Mouse (Mus musculus): ENCODE results near the gene Ramp2. TPM values are rescaled to one million over a fixed set of nuclear protein-coding genes. Genes with fewer than 3 reads are reported as not detected.

Gene Ramp2
- total RNA-seq (2022), result 10 to 100 TPM; 32.9 to 51.1 (median 37.6) TPM

GRCm38 (mm10) chr11:101245855-101246701 lies at the start of gene Ramp2:
TSS of gene Ramp2 (plus strand) at chr11:101246028.
- no peak for DNase-seq (ENCODE audit: low spot score in 2 of 2)

GRCm38 (mm10) chr11:101196175-101196574 lies 49.7 kb upstream of the Ramp2 start:
- DNase-seq (ENCODE audit: low spot score in 2 of 2), result no peak

GRCm38 (mm10) chr11:101199555-101199954 lies 46.3 kb upstream of the Ramp2 start:
- DNase-seq (ENCODE audit: low spot score in 2 of 2), result no peak

GRCm38 (mm10) chr11:101200986-101201385 lies 44.8 kb upstream of the Ramp2 start:
- no peak for DNase-seq (ENCODE audit: low spot score in 2 of 2)

GRCm38 (mm10) chr11:101211970-101212369 lies 33.9 kb upstream of the Ramp2 start:
- no peak for DNase-seq (ENCODE audit: low spot score in 2 of 2)

GRCm38 (mm10) chr11:101216936-101217335 lies 28.9 kb upstream of the Ramp2 start:
- no peak for DNase-seq (ENCODE audit: low spot score in 2 of 2)

- no peak for DNase-seq (ENCODE audit: low spot score in 2 of 2)
Measured at GRCm38 (mm10) chr11:101218436-101219055, 27.3 kb upstream of the Ramp2 start.

DNA sequence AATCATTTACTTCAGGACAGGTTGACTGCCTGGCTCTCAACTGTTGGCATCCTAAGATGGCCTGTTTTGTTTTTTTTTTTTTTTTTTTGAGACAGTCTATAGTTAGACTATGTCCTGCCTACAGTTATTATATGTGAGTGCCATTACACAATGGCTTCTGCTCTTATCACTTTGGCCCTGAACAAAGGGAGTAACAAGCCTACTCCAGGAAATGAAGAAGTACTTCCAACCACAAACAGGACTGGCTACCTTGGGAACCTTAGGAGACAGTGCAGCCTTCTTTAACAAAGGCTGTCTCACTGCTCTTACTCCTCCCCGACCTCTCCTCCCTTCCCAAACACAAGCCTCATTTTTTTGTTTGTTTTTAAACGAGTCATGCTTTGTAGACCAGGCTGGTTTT lies 25.0 kb upstream of the Ramp2 start:
- no peak for DNase-seq (ENCODE audit: low spot score in 2 of 2)

- DNase-seq (ENCODE audit: low spot score in 2 of 2), result no peak
Measured at GRCm38 (mm10) chr11:101221306-101221986, 24.4 kb upstream of the Ramp2 start.

DNA sequence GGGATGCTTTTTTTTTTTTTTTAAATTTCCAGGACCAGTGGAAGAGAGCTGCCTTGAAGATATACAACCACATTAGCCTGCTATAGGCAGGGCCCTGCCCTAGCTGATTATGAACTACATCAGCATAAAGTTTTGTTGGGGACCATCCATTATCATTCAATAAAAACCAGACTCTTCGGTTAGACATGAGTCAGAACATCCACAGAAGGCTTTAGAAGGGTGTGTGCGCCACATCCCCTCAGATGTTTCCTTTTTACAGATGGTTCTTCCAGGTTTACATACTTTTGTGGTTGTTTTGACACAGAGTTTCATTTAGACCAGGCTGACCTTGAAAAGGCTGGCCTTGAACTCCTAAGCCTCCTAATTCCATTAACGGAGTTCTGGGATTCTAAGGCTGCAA lies 21.5 kb upstream of the Ramp2 start:
- DNase-seq (ENCODE audit: low spot score in 2 of 2), result no peak

- no peak for DNase-seq (ENCODE audit: low spot score in 2 of 2)
Measured at GRCm38 (mm10) chr11:101225331-101226064, 20.3 kb upstream of the Ramp2 start.

- DNase-seq (ENCODE audit: low spot score in 2 of 2), result peak; percentile 82 to 89
Measured at GRCm38 (mm10) chr11:101226065-101226701, 19.6 kb upstream of the Ramp2 start, which contains the start of gene Ezh1. TSS of gene Ezh1 (minus strand) at chr11:101226463.

DNA sequence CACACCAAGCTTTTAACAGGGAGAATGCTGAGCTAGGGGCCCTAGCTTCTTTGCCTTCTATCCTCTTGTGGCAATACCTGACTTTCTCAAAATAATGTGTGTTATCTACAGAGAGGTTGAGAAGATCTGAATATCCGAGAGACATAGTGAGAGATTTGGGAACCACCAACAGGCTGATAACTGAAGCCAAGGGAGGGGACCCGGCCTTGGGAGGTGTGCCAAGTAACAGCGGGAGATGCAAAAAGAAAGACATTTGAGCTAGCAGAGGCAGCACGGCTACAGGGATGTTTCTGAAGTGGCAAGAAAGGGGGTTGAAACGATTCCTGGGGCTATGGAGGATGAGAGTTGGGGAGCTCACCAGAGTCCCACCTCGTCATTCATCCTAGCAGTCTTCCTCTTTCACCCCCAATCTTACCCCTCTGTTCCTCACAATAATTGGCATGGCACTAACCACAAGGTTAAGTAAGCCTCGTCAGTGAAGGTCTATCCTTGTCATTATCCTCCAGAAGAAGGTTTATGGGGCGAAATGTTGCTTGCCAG lies 16.4 kb upstream of the Ramp2 start:
- no peak for DNase-seq (ENCODE audit: low spot score in 2 of 2)

DNA sequence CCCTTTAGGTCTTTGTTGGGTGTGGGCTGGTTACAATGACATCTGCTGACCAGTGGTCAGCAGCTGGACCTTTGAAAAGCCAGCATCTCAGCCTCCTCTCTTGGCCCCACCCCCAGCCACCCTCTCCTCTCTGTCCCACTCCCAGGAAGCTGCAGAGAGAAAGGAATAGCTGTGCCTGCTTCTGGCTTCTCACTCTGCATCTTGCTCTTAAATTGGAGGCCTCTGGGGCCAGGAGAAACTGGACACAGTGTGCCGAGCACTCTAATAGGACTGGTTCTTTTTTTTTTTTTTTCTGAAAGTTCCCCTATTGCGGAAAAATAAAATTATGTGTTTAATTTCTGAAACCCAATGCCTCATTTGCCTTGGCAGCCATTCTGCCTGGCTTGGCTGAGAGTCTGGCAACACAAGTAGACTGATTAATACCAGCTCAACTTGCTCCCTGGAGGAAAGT lies 15.7 kb upstream of the Ramp2 start:
- no peak for DNase-seq (ENCODE audit: low spot score in 2 of 2)

GRCm38 (mm10) chr11:101230526-101230925 lies 15.3 kb upstream of the Ramp2 start:
- DNase-seq (ENCODE audit: low spot score in 2 of 2), result no peak

DNA sequence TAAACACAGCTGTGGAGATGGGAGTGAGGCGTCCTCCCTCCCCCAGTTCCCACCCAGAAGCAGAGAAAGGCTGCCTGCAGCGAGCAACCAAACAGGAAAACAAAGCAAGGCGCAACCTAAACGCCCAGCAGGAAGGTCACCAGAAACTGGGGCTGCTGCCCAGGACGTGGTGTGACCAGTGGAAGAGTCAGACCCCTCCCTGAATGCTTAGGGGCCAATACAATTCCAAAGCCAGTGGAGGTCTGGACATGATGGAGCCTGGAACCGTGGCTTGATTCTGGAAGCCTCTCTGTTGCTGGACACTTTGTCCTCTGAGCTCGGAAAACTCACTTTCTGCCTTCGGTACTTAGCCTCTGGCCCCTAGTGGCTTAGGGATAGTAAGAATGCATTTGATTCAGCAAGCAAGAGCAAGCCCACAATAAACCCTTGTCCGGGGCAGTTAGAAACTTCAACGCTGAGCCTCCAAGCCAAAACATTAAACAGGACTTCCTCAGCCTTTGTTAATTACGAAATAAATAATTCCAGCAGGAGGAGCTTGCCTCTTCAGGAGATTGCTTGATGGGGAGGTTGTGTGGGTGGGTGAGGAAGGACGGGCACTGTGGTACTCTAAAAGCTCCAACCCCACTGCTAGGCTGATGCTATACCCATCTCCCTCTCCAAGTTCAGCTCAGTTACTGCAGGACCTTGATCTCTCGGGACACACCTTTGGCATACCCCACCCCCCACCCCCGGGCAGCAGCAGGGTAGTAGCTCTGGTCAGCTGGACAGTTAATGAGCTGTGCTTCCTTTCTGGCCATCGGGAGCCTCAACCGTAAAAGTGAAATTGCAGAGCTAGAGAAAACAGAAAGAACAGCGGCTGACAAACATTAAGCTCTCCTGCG lies 14.6 kb upstream of the Ramp2 start:
- no peak for DNase-seq (ENCODE audit: low spot score in 2 of 2)

DNA sequence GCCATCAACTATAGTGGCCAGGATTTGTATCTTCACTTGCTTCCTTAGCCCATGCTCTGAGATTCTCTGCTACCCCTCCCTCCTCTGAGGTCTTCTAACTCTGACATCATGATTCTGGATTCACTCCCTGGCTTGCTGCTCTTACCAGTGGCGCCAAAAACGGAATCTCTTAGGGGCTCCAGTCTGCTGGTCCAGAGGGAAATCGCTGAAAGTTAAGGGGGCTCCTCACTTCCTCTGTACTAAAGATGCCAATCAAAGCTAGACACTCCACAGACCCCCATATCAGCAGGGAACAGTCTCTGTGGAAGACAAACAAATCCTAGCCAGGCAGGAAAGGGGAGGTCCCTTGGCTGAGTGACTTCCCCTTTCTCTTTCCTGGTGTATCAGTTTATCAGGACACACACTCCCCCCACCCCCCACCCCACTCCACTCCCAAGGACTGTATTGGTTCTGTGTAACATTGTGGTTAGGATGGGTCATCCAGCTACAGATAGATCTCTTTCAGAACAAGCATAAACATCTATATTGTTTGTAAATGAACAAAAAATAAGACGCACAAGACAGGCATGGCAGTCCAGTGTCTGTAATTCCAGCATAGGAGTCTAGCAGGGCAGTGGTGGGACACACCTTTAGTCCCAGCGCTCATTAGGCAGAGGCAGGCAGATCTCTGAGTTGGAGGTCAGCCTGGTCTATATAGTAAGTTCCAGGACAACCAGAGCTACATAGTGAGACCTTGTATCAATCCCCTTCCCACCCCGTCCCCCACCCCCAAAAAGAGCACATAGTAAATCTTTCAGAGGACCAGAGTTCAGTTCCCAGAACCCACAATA lies 13.6 kb upstream of the Ramp2 start:
- DNase-seq (ENCODE audit: low spot score in 2 of 2), result no peak

DNA sequence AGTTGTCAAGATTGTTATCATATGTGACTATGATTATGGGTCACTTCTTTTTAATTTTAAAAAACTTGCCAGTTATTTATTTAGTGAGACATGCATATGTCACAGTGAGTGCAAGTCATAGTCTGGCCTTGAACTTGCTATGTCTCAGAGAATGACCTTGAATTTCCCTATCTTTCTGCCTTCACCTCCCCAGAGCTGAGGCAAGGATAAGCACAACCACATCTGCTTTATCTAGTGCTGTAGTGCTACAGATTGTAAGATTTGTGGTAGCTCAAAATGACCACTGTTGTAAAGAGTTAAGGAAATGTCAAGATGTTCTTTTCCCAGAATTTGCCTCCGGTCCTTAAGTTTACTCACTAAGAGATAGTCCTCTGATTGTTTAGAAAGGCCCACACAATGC lies 12.6 kb upstream of the Ramp2 start:
- no peak for DNase-seq (ENCODE audit: low spot score in 2 of 2)

DNA sequence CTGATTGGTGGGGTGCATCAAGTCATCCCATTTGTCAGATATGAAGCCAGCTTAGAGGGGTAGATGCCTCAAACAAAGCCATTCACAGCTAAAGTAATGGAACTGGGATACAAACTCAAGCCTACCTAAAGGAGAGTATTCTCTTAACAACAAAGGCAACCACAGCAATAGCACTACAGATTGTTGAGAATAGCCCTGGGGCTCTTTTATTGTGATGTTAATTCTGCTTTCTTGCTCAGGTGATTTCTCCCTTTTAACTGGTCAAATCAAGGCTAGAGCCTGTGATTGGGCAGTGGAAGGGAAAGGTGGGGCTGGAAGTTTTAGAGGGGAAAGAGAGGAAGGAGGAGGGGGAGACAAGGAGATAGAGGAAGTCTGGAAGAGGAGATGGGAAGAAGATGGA lies 11.7 kb upstream of the Ramp2 start:
- DNase-seq (ENCODE audit: low spot score in 2 of 2), result no peak
